Mouse (Mus musculus) CD4-positive helper T cell, adult 2 months (primary cell): Measurements from ENCODE around the gene Hmgcs2.

Experiments used
- DNase-seq: peaks from one replicate; pipeline ENCODE4 v3.0.0-alpha.2; 2012; ENCODE audit warnings: low read depth, missing footprints, low spot score

Gene Hmgcs2

DNA sequence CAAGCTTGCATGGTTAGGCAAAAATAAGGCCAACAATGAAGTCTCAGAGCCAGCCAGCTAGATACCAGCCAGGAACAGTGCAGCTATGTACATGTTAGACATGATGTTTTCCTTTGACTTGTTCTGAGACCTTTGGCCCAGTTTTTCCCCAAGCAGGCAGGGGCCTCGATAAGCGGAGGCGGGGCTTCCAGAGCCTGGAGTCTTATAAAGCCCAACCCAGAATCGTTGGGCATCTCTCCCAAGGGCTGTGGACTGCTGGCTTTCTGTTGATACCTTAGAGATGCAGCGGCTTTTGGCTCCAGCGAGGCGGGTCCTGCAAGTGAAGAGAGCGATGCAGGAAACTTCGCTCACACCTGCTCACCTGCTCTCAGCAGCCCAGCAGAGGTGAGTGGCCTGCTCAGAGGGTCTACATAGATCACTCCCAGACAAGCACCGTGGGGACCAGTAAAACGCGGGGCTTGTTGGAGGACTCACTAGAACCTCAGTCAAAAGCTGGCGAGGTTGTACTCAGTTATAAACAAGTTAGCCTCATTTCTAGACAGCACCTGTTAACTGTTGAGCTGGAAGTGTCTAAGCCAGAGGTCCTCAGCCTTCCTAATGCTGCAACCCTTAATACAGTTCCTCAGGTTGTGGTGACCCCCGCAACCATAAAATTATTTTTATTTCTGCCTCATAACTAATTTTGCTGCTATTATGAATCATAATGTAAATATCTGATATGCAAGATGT lies at the start of gene Hmgcs2:
Hmgcs2 (plus strand) TSS at position 232 of the 729 bp plus-strand sequence.
- no peak for DNase-seq

DNA sequence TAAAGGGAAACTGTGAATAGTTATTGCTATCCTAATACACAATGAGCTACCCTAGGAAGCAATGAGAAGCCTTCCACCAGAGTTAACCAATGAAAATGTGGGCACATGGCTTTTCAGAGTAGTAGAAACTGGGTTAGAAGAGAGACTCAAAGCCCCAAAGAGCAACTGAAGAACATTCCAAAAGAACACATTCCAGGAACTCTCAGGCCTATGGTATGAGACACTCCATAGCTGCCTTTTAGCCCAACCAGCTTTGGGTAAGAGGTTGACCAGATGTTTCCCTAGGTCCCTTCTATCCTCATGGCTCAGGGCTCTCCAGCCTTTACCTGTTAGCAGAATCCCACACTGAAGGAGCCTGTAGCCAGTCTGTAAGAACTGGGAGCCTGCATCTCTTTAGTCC lies 46.7 kb upstream of the Hmgcs2 start:
- no peak for DNase-seq

DNA sequence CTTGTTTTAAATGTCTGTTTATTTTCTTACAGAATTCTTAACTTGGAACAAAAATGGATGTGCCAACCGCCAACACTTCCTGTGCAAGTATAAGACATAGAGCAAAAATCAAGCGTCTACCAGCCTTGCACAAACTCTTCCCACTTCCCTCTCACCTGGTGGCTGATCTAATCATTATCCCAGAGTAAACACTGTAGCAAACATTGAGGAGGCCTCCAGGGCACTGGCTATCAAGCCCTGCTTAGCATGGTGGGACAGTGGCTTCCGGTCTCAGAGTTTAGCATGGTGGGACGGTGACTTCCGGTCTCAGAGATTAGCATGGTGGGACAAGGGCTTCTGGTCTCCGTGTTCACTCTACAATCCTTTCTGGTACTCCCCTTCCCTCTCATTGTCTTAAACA lies 44.0 kb upstream of the Hmgcs2 start:
- no peak for DNase-seq

DNA sequence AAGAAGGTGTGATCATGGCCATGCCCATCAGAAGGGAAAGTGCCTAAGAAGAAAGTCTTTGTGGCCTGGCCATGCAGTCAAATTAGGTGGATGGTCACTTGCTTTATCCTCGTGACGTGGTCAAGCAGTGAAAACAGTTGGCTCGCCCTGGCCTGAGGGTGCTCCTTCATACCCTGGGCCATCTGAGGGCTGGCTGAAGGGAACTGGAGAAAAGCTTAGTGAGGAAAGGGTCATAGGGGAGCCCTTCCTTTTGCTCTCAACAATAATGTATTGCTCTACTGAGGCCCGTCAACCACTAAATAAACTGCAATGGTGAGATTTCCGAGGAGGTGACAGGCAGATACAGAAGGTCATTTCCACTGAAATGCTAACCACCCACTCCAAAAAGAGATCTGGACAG lies 43.0 kb upstream of the Hmgcs2 start:
- DNase-seq = no peak

DNA sequence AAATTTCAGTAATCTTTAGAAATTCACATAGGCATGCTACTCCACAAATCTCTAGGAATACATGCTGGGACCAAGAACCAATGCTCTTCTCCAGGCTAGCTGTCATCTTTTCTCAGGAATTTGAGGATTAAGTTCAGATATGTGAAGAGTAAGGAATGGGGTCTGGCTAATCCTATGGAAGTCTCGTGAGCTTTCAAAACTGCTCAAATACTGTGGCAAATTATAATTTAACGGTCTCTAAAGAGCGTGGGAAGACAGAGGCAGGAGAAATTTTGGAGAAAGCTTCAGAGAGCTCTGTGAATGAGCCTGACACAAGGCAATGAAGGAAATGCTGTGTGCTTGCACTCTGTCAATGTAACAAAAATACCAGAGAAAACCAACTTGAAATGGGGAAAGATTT lies 42.1 kb upstream of the Hmgcs2 start:
- DNase-seq = no peak

DNA sequence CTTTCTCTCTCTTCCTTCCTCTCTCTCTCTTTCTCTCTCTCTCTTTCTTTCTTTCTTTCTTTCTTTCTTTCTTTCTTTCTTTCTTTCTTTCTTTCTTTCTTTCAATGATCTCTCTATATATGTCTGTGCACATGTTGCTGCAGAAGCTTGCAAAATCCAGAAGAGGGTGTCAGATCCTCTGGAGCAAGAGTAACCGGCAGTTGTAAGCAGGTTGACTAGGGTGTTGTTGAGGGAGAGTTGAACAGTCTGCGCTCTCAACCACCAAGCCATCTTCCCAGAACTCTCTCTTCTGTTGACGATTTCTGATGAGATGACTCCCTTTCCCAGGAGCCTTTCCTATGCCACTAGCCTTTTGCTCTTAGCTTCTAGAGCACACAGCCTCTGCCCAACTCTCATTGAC lies 38.2 kb upstream of the Hmgcs2 start:
- no peak for DNase-seq

DNA sequence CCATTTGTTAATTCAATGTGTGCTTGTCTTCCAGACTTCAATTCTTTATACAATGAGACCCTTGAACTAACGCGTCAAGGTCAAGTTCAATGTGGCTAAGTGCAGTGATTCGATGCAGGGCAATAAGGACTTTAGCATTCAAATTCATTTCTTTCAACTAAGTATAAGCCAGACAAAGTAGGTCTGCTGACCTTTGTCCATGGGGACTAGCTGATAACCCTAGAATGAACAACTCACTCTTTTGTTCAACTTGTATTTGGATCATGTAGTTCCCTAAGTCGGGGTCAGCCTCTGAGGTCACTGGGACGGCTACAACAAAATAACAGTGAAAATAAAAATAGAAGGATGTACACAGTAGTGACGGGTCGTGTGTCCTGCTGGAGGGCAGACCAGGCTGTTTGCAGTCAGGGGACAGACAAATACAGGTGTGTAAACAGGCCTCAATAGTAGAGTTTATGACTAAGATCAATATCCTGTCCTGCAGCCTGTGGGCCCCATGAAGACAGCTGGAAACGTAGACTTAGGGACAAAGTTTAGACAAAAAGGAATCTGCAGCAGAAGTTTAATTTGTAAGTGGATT lies 37.7 kb upstream of the Hmgcs2 start:
- DNase-seq = no peak

DNA sequence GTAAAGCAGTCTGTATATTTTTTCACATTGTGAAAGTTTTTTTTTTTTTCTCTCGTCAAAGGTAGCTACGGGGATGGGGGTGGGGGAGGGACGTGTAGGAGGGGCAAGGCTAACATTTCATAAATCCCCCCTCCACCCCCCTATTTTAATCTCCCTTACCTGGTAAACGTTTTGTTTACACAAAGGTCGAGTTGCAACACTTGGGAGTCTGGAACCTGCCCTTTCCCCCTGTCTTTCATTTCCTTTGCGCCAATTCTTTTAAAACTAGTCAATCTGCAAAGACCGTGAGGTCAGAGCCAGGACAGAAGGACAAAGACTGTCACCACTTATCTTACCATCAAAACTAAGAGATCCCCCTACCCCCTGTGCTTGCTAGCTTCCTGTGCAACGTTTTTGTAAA lies 34.3 kb upstream of the Hmgcs2 start:
- DNase-seq = no peak

DNA sequence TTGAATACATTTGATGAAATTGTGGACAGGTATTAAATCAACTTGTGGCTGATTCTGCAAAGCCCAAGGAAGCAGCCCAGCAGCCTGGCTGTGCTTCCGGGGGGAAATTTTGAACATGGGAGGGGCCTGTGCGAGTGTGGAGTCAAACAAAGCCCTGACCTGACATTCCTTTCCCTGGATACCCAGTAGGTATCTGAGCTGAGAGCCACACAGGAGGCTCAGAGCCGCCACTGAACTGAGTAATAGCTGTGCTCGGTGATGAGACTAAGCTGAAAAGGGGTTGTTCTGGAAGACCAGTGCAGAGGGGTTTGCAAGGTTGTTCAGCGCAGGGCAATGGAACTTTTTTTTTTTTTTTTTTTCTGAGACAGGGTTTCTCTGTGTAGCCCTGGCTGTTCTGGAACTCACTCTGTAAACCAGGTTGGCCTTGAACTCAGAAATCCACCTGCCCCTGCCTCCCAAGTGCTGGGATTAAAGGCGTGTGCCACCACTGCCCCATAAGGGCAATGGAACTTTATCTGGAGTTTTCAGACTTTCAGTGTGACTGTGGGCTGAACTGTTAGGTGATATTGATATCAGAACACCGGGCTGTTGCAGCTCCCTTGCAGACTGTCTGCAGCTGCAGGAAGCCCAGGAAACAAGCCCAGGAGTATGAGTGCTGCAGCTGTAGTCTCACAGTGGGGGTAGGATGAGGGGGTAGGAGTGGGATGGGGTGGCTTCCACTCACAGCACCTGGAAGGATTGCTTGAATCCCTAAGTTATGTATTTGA lies 33.1 kb upstream of the Hmgcs2 start:
- no peak for DNase-seq

DNA sequence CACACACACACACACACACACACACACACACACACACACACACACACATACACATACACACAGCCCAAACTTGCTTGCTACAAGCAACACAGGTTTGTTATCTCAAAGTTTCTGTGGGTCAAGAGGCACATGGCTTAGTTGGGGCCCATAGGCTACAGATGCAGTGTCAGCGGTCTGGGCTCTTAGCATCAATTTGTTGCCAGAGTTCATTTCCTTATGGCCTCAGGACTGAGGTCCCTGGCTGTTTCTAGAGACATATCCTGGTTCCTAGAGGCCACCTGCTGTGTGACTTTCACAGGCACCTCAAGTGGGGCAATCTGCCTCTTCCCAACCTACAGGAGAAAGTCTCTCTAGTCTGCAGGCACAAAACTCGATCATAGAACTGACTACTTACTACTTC lies 30.9 kb upstream of the Hmgcs2 start:
- no peak for DNase-seq

DNA sequence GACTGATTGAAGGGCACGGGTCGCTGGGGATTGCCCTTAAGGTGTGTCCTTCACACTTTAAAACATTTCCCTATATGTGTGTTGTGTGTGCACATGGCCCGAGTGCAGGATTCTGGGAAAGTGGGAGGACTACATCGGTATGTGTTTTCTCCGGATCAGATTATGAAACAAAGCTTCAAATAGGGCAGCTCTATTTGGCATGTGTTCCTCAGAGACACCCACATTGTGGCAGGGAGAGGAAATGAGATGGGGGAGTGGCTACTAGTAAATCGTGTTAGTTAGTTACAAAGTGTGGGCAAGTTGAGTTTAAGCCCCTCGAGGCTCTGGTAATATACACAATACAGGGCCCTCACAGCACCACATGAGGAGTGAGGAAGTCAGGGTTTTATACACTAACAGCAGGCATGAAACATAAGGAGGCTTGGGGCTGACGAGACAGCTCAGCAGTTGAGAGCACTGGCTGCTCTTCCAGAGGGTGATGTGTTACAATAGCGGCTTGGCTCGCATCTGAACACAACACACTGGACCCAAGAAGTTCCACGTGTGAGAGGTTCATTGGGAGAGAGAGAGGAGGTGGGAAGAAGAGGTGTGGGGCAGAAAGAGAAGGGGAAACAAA lies 30.3 kb upstream of the Hmgcs2 start:
- no peak for DNase-seq

DNA sequence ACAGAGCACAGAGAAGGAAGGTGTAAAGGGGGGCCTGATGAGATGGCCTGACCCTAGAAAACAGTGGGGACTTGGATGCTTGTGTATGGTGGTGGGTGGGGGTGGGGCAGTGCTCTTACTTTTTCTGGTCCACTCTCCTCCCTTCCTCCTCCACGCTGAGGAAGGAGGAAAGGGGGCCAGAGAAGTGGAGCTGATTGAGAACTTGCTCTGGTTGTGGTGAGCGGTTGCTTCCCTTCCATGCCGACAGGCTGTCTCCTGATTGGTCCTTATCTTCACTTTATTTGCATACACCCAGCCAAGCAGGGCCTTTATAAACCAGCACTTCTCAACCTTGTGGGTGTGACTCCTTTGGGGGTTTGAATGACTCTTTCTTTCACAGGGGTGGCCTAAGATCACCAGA lies 26.2 kb upstream of the Hmgcs2 start:
- DNase-seq = no peak

DNA sequence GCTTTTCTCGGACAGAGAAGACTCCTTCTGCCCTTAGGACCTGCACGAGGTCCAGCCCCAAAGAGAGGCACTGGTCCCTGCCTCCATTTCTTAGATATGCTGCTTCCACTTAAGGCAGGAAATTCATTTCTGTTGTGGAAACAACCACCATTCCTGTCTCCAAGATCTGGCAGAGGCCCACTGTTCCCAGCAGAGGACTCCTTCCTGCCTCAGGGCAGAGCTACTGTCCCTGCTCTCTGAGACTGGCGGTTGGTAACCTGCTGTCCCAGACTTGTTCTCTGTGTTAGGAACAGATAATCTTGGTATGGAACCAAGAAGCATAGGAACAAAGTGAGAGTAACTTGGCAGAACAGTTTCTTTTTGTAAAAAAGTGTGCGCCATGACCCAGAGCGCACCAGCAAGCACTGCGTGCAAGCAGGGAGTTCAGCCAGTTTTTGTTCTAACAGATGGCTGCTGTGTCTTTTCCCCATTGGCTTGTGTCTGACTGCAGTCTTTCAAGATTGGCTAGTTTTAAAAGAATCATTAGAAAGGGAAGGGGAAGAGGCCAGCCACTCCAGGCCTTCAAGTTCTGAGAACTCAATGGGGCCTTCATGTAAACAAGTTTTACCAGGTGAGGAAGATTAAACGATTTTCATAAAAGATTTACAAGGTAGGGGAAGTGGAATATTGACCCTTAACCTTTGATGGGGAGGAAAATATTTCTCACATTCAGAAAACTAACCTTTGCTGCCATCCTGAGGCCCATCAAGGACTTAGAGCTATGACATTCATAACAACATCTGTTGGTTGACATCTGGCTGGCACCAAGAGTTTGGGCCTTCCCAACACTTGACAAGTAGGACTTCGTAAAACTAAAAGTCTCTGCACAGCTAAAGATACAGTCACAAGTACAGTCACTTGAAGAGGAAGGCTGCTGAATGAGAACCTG lies 25.3 kb upstream of the Hmgcs2 start:
- no peak for DNase-seq

DNA sequence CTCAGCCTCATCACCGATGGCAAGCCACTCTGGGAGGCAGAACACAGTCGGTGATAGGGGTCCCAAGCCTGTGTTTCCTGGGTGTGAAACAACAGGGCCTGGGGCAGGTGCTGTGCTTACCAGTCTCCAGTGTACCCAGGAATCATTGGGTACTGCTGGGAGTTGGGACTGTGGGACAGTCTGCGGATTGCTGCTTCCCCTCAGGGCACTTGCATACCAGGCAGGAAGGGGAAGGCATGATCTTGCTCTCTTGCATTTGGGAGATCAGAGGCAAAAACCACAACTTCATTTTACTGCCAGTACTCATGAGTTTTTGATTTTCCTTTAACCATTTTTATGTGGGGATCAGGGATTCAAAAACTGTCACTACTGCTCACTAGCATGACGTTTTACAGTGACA lies 21.5 kb upstream of the Hmgcs2 start:
- DNase-seq = no peak

DNA sequence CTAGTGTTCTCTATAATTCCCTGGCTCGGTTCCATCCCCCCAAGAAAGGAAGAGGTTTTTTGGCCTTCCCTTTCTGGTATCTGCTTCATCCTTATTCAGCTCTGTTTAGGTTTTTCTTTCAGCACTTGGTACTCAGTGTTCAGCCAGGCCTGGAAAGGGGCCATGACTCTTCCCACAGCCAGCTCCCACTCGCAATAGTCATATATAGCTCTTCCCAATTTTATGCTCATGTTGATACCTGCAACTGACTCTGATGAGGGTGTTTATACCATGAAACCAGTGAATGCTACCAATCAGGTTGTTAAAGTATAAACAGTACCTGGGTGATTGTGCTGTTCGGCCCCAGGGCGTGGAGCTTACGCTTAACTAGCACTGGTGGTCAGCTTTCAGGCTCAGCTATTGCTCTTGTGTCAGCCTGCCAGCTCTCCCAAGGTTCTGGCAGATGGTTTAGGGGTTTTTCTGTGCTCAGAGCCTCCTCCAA lies 20.9 kb upstream of the Hmgcs2 start:
- DNase-seq = no peak

DNA sequence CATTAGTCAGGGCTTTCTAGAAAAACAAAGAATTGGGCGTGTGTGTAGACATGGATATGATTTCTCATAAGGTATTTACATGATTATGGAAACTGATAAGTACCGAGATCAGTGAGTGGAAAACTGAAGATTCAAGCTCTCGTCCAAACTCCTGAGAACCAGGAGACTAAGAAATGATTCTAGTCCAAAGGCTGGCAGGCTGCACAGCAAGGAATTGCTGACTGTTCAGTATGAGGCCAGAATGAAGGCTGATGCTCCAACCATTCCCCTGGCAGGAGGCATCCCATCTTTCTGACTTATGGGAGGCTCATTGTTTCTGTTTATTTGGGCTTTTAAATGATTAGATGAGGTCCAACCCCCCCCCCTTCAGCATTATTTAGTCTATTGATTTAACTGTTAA lies 19.7 kb upstream of the Hmgcs2 start:
- DNase-seq = no peak

DNA sequence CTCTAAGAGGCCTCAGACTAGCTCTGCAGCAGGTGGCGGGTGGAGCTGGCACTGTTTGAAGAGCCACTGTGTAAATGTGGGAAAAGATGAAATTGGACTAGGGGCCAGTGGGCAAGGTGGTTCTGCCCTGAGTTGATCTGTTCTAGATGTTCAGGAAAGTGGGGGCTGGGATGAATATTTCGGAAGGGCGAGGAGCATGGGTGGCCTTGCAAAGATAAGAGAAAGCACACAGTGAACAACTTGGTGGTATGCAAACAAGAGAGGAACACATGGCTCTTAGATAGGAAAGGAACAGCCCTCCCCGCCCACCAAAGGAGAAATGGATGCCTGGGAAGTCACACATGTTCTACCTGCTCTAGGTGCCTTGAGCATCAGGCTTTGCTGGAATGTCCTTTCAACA lies 18.8 kb upstream of the Hmgcs2 start:
- no peak for DNase-seq

DNA sequence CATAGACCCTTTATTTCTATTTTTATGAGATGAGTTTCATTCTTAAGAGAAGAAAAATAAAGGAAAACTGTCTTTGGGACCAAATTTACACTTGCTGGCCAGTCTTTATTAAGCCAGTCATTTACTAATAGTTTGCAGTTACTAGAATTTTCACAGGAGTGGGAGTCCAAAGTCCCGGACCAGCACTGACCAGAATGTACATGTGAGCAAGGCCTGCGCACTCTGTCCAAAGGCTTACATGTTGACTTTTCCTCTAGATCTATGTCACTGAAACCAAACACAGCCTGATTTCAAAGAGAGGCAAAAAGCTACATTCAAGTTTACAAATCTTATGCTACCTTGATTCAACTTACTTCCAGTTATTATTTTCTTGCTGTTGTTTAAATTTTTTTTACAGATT lies 18.1 kb upstream of the Hmgcs2 start:
- DNase-seq = no peak

DNA sequence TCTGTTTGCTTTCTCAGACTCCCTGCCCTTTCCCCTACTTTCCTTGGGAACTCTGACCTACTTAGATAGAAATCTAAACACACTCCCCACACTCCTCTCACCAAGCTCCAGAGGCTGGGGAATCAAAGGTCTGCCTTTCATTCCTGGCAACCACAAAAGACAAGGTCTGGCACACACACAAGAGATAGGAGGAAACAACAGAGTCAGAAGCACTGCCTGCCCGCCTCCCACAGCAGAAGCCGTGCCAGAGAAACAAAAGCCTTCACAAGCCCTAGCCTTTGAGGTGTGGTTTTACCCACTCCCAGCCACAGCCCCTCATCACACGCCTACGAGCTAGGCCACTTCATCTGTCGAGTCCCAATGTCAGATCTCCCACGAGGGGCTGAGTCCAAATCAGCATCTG lies 13.0 kb upstream of the Hmgcs2 start:
- no peak for DNase-seq

DNA sequence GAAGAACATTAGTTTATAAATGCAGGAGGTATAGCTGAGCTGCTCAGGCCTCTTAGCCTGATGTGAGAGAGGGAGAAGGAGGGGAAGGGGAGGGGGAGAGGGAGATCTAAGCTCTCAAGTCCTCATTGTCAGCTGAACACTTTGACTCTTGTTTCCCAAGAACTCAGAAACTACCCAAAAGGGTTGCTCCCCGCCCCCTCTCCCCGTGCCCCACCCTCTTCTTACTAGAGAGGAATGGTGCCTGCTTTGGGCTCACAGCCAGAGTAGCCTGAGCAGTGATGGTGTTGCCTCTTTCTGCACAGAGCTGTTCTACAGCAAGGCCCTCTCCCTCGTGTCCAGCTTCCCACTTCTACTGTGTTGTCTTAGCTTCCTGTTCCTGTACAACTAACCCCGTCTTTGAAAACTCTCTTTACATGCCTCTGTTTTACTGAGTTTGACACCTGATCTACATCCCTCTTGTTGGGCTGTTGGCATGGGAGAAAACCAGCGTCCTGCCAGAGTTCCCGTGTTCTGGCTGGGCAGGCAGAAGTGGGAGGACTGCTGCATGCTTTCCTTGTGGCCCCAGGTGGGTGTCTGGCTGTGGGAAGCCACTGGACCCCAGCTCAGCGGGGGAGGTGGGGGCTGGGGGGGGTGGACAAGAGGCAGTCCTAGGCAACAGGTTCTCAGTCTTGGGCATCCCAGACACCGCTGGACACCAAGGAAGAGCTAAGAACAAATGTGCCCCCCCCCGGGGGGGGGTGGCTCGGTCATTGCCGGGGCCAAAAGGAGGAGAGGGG lies 6.4 kb upstream of the Hmgcs2 start:
- DNase-seq = no peak

DNA sequence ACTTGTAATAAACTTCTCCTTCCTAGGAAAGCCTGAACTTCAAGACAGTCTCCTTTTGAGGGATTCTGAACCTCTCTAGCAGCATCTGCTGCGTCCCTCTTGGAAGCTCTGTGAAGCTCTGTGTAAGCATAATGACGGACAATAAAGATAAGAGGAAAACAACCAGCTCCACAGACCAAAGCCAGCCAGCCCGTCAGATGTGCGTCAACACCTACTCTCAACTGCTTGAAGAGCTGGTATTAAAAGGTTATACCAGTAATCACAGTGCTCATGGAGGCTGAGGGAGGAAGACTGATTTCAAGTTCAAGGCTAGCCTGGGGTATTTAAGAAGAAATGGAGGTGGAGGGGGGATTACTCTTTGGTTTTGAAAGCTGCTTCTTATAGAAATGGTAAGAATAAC lies 553 bp upstream of the Hmgcs2 start:
- DNase-seq = no peak
